Mouse (Mus musculus): Measurements from ENCODE around the gene 1190005I06Rik.

DNA sequence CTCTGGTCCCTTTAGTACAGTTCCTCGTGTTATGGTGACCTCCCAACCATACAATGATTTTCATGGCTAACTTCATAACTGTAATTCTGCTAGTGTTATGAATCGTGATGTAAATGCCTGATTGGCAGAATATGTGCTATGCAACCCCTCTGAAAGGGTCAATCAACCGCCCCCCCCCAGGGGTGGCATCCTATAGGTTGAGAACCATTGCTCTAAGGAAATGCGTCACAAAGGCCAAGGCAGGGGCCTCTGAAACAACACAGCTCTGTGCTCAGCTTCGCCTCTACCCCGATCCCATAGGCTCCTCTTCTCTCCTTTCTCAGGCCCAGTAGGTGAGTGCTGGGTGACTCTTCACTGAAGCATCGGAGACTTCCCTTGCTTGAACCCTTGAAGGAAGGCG lies 38.2 kb upstream of the 1190005I06Rik start:
- TF ChIP-seq POLR2A (IDR thresholded peaks at IDR 0.05; ENCODE audit: insufficient read depth, low read depth, low read length) (no peak), CTCF (IDR thresholded peaks at IDR 0.05; ENCODE audit: insufficient read depth, low read depth, low read length) (no peak)

All from olfactory bulb, adult 2 months (tissue).